Mouse (Mus musculus) MEL (cell line): ENCODE data around the gene Ryr3. TPM values are rescaled to one million over a fixed set of nuclear protein-coding genes. Genes with fewer than 3 reads are reported as not detected.

Experiments
- DNase-seq: peaks from one replicate; pipeline ENCODE4 v3.0.0; 2011; ENCODE audit warnings: low read depth, low spot score
- H3K27ac ChIP-seq: 2 replicates; pipeline ENCODE4 v1.5.1; 2012; ENCODE audit warnings: low read depth, mild to moderate bottlenecking, control low read depth, low read length, moderate library complexity; ENCODE audit not compliant: control insufficient read depth
- H3K27me3 ChIP-seq, 2 experiments: fragments of 150-350 bp in 1 of 2; sonication (generic) in 1 of 2; 2 replicates each; pipeline ENCODE4 v1.6.1; 2012; ENCODE audit warnings: low read length in 2 of 2, mild to moderate bottlenecking in 2 of 2, improper control_type of control experiment in 1 of 2, moderate library complexity in 1 of 2; ENCODE audit not compliant: insufficient read depth in 2 of 2, control insufficient read depth in 1 of 2
- H3K36me3 ChIP-seq, 2 experiments: 2 replicates each; pipeline ENCODE4 v1.6.1; 2012 to 2014; ENCODE audit warnings: low read length in 2 of 2, improper control_type of control experiment in 1 of 2, inconsistent platforms in 1 of 2, mild to moderate bottlenecking in 1 of 2; ENCODE audit not compliant: insufficient read depth in 2 of 2, control insufficient read depth in 1 of 2
- H3K4me1 ChIP-seq, 2 experiments: fragments of 150-350 bp in 1 of 2; sonication (generic) in 1 of 2; 2 replicates each; pipeline ENCODE4 v1.6.1; 2012; ENCODE audit warnings: low read length in 2 of 2, improper control_type of control experiment in 1 of 2, mild to moderate bottlenecking in 1 of 2; ENCODE audit not compliant: insufficient read depth in 2 of 2, control insufficient read depth in 1 of 2
- H3K4me3 ChIP-seq, 2 experiments: fragments of 150-350 bp in 1 of 2; sonication (generic) in 1 of 2; 2 replicates each; pipeline ENCODE4 v1.5.1; 2012; ENCODE audit warnings: low read depth in 2 of 2, low read length in 2 of 2, mild to moderate bottlenecking in 2 of 2, moderate library complexity in 2 of 2, control low read depth in 1 of 2, improper control_type of control experiment in 1 of 2; ENCODE audit not compliant: control insufficient read depth in 1 of 2, insufficient read depth in 1 of 2
- H3K79me2 ChIP-seq: 2 replicates; pipeline ENCODE4 v1.6.1; 2012; ENCODE audit warnings: mild to moderate bottlenecking, low read length, moderate library complexity; ENCODE audit not compliant: control insufficient read depth, poor library complexity, insufficient read depth
- H3K9ac ChIP-seq: 2 replicates; pipeline ENCODE4 v1.6.1; 2012; ENCODE audit warnings: low read depth, mild to moderate bottlenecking, control low read depth, low read length, moderate library complexity; ENCODE audit not compliant: control insufficient read depth, poor library complexity, severe bottlenecking
- H3K9me3 ChIP-seq: fragments of 150-350 bp; sonication (generic); replicated peaks from 2 replicates; pipeline ENCODE4 v1.6.1; 2012; ENCODE audit warnings: mild to moderate bottlenecking, low read length, improper control_type of control experiment, moderate library complexity; ENCODE audit not compliant: insufficient read depth
- CHD1 ChIP-seq: IDR thresholded peaks from 2 replicates; pipeline ENCODE4 v1.6.1; 2012; ENCODE audit warnings: low read depth, mild to moderate bottlenecking, inconsistent platforms, low read length, improper control_type of control experiment
- CHD2 ChIP-seq: IDR thresholded peaks from 2 replicates; pipeline ENCODE4 v1.6.1; 2011; ENCODE audit warnings: low read length, improper control_type of control experiment
- CTCF ChIP-seq, 3 experiments: IDR thresholded peaks in 2 of 3; conservative IDR thresholded peaks in 1 of 3; 2 replicates each; pipeline ENCODE4 v1.5.1; 2011 to 2012; ENCODE audit warnings: low read length in 3 of 3, low read depth in 2 of 3, mild to moderate bottlenecking in 2 of 3, improper control_type of control experiment in 1 of 3, inconsistent platforms in 1 of 3, mixed read lengths in 1 of 3, moderate library complexity in 1 of 3; ENCODE audit not compliant: control insufficient read depth in 1 of 3, insufficient read depth in 1 of 3, poor library complexity in 1 of 3, severe bottlenecking in 1 of 3
- E2F4 ChIP-seq: IDR thresholded peaks from 2 replicates; pipeline ENCODE4 v1.6.1; 2011; ENCODE audit warnings: low read depth, low read length, improper control_type of control experiment, borderline replicate concordance
- EP300 ChIP-seq, 2 experiments: IDR thresholded peaks; 2 replicates each; pipeline ENCODE4 v1.6.1; 2011; ENCODE audit warnings: improper control_type of control experiment in 2 of 2, low read length in 2 of 2, low read depth in 1 of 2, mild to moderate bottlenecking in 1 of 2
- GABPA ChIP-seq: IDR thresholded peaks from 2 replicates; pipeline ENCODE4 v1.6.1; 2012; ENCODE audit warnings: low read depth, mild to moderate bottlenecking, inconsistent platforms, low read length, improper control_type of control experiment, moderate library complexity
- GATA1 ChIP-seq: IDR thresholded peaks from 2 replicates; pipeline ENCODE4 v1.6.1; 2011; ENCODE audit warnings: low read depth, low read length, improper control_type of control experiment
- HCFC1 ChIP-seq: IDR thresholded peaks from 2 replicates; pipeline ENCODE4 v1.6.1; 2012; ENCODE audit warnings: low read depth, mild to moderate bottlenecking, inconsistent platforms, low read length, improper control_type of control experiment, moderate library complexity
- KAT2A ChIP-seq: conservative IDR thresholded peaks from 2 replicates; pipeline ENCODE4 v1.6.1; 2012; ENCODE audit warnings: low read depth, low read length, improper control_type of control experiment, inconsistent platforms
- MAFK ChIP-seq: IDR thresholded peaks from 2 replicates; pipeline ENCODE4 v1.6.1; 2011; ENCODE audit warnings: low read depth, mild to moderate bottlenecking, low read length, improper control_type of control experiment, borderline replicate concordance
- MAX ChIP-seq: IDR thresholded peaks from 2 replicates; pipeline ENCODE4 v1.6.1; 2011; ENCODE audit warnings: low read length, improper control_type of control experiment
- MAZ ChIP-seq: IDR thresholded peaks from 2 replicates; pipeline ENCODE4 v1.6.1; 2012; ENCODE audit warnings: low read depth, mild to moderate bottlenecking, inconsistent platforms, low read length, improper control_type of control experiment
- MXI1 ChIP-seq: IDR thresholded peaks from 2 replicates; pipeline ENCODE4 v1.6.1; 2011; ENCODE audit warnings: mild to moderate bottlenecking, low read depth, low read length, improper control_type of control experiment
- NELFE ChIP-seq: IDR thresholded peaks from 2 replicates; pipeline ENCODE4 v1.6.1; 2011; ENCODE audit warnings: low read depth, low read length, improper control_type of control experiment
- NRF1 ChIP-seq: IDR thresholded peaks from 2 replicates; pipeline ENCODE4 v1.6.1; 2014; ENCODE audit warnings: low read depth, mild to moderate bottlenecking, inconsistent platforms, low read length, improper control_type of control experiment, moderate library complexity; ENCODE audit not compliant: poor library complexity, insufficient read depth, severe bottlenecking
- POLR2A ChIP-seq, 2 experiments: IDR thresholded peaks; 2 replicates each; pipeline ENCODE4 v1.6.1; 2011 to 2012; ENCODE audit warnings: low read length in 2 of 2, mild to moderate bottlenecking in 2 of 2, control low read depth in 1 of 2, improper control_type of control experiment in 1 of 2, low read depth in 1 of 2, moderate library complexity in 1 of 2; ENCODE audit not compliant: control insufficient read depth in 1 of 2, insufficient read depth in 1 of 2, poor library complexity in 1 of 2
- POLR2AphosphoS2 ChIP-seq: IDR thresholded peaks from 2 replicates; pipeline ENCODE4 v1.6.1; 2011; ENCODE audit warnings: low read length, improper control_type of control experiment
- POLR2AphosphoS5 ChIP-seq: IDR thresholded peaks from 2 replicates; pipeline ENCODE4 v1.6.1; 2012; ENCODE audit warnings: low read depth, borderline replicate concordance, mild to moderate bottlenecking, inconsistent platforms, low read length, moderate library complexity, mixed read lengths
- RAD21 ChIP-seq: IDR thresholded peaks from 2 replicates; pipeline ENCODE4 v1.6.1; 2011; ENCODE audit warnings: mild to moderate bottlenecking, low read depth, low read length, improper control_type of control experiment
- SMC3 ChIP-seq: IDR thresholded peaks from 2 replicates; pipeline ENCODE4 v1.6.1; 2011; ENCODE audit warnings: low read depth, low read length, improper control_type of control experiment
- TAL1 ChIP-seq: IDR thresholded peaks from 2 replicates; pipeline ENCODE4 v1.6.1; 2012; ENCODE audit warnings: mild to moderate bottlenecking, inconsistent platforms, low read length, moderate library complexity, mixed read lengths
- TBP ChIP-seq: IDR thresholded peaks from 2 replicates; pipeline ENCODE4 v1.8.0; 2011; ENCODE audit warnings: low read depth, low read length, improper control_type of control experiment
- TCF12 ChIP-seq: IDR thresholded peaks from 2 replicates; pipeline ENCODE4 v1.6.1; 2014; ENCODE audit warnings: low read depth, mild to moderate bottlenecking, inconsistent platforms, low read length, improper control_type of control experiment, moderate library complexity
- UBTF ChIP-seq: IDR thresholded peaks from 2 replicates; pipeline ENCODE4 v1.6.1; 2012; ENCODE audit warnings: low read depth, mild to moderate bottlenecking, inconsistent platforms, low read length, improper control_type of control experiment, moderate library complexity, borderline replicate concordance; ENCODE audit not compliant: insufficient read depth
- ZC3H11A ChIP-seq: IDR thresholded peaks from 2 replicates; pipeline ENCODE4 v1.6.1; 2012; ENCODE audit warnings: low read depth, mild to moderate bottlenecking, inconsistent platforms, low read length, improper control_type of control experiment
- ZKSCAN1 ChIP-seq: IDR thresholded peaks from 2 replicates; pipeline ENCODE4 v1.6.1; 2012; ENCODE audit warnings: low read depth, mild to moderate bottlenecking, inconsistent platforms, low read length, improper control_type of control experiment, moderate library complexity
- ZMIZ1 ChIP-seq: IDR thresholded peaks from 2 replicates; pipeline ENCODE4 v1.6.1; 2012; ENCODE audit warnings: low read depth, mild to moderate bottlenecking, inconsistent platforms, low read length, improper control_type of control experiment, moderate library complexity
- polyA plus RNA-seq, 2 experiments: library from polyadenylated mRNA; stranded (reverse) in 1 of 2; unstranded in 1 of 2; fragments of >175 nt in 1 of 2; fragments of >200 nt in 1 of 2; gene quantifications; 2 replicates each; pipeline versions ENCODE4 v1.2.1 to v1.2.4; 2012; ENCODE audit warnings: low replicate concordance in 2 of 2, low read depth in 1 of 2; ENCODE audit not compliant: insufficient read length in 2 of 2, insufficient read depth in 1 of 2, missing spikeins in 1 of 2
- total RNA-seq: library from RNA; depleted of rRNA; stranded (reverse); fragments of 300-350 nt; gene quantifications from 2 replicates; pipeline ENCODE4 v1.2.3, GENCODE M21; 2012

The Ryr3 gene
- total and polyA plus RNA-seq, 3 experiments, result 0.04 TPM; not detected in 2

DNA sequence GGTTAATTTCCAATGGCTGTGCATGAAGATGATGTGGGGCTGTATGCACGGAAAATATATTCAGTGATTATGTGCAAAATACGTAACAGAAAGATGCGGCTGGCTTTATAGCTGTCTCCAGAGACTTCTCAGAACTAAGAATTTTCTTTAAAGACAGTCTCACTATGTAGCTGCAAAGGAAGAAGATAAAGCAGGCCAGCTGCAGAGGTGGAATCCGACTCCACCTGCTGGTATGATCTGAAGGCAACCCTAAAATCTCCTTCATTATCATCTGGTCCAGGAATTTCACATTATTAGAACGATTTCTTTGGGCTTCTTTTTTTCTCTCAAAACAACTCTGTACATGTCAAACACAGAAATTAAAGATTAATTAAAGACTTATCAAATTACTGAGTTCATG lies 449.2 kb downstream of the Ryr3 start:
- Histone ChIP-seq H3K9ac (no peak overlapping the region), H3K4me1 (no peaks in the 10 kb centered on the region), H3K9me3 (no peaks in the 10 kb centered on the region), H3K79me2 (no peaks in the 10 kb centered on the region), H3K27me3 (peaks cover 3 to 4% of the 10 kb centered on the region in 2 experiments), H3K27ac (no peak overlapping the region), H3K4me3 (no peak overlapping the region), H3K36me3 (peaks cover 0 to 2% of the 10 kb centered on the region in 2 experiments; a peak in 1 of 4 replicates)
- TF ChIP-seq KAT2A (no peak), GABPA (no peak), EP300 (IDR thresholded peaks at IDR 0.05; ENCODE audit: low read depth in 1 of 2, low read length in 2 of 2) (no peak), CTCF (IDR thresholded peaks at IDR 0.05 in 2 of 3, conservative IDR thresholded peaks at IDR 0.05 in 1 of 3; ENCODE audit: control insufficient read depth in 1 of 3, insufficient read depth in 1 of 3, low read depth in 2 of 3, low read length in 3 of 3, poor library complexity in 1 of 3, severe bottlenecking in 1 of 3) (peak in 2 of 3 experiments; percentile 30 to 56; a peak in 3 of 6 replicates), CHD1 (no peak), UBTF (no peak), TBP (no peak), NELFE (no peak), MAFK (no peak), POLR2AphosphoS5 (no peak), POLR2A (IDR thresholded peaks at IDR 0.05; ENCODE audit: control insufficient read depth in 1 of 2, insufficient read depth in 1 of 2, low read depth in 1 of 2, low read length in 2 of 2, poor library complexity in 1 of 2) (no peak), RAD21 (peak; percentile 62), HCFC1 (no peak), NRF1 (no peak), TCF12 (no peak), TAL1 (no peak), MAZ (no peak), ZKSCAN1 (no peak), ZC3H11A (peak; percentile 34; the same call in 1 of the 2 replicates), SMC3 (peak; percentile 70), GATA1 (no peak), CHD2 (no peak), E2F4 (no peak), ZMIZ1 (no peak), POLR2AphosphoS2 (no peak), MAX (no peak), MXI1 (no peak)
- DNase-seq, result peak; percentile 18
